Comparison of ENCODE assay signal across 10 mouse cellular contexts in genomic region chr4:63389121-63389886, GRCm38 (mm10). TPM values are rescaled to one million over a fixed set of nuclear protein-coding genes. Genes with fewer than 3 reads are reported as not detected.
A peak's percentile ranks its signal among the peaks of the same experiment; 100 is the strongest.
DNase-seq lines count a peak whose midpoint lies in the region; ATAC-seq lines count a peak whose summit lies in the region.
"Had no signal": no experiment of that assay in that cellular context is flagged by ENCODE, and none has a peak within 500 bp of the region (broad histone marks: within the 10 kb centered on the region; RNA-seq: fewer than 3 reads in every experiment).

No protein-coding gene starts in this region.

- H3K27me3 ChIP-seq in forebrain, embryonic 15.5 days = no peaks in the 10 kb centered on the region
- no peaks in the 10 kb centered on the region for H3K27me3 ChIP-seq in splenic B cell, adult 2 months (ENCODE audit: control insufficient read depth, insufficient read depth, low read length, poor library complexity, severe bottlenecking)

- 4% methylated on average over 8 of the region's 8 CpGs for WGBS in forebrain, embryonic 15.5 days
- WGBS in macrophage (ENCODE audit: missing documents) = 43% methylated on average over 8 of the region's 8 CpGs

- H3K36me3 ChIP-seq in forebrain, embryonic 15.5 days = peaks cover 4% of the 10 kb centered on the region; the same call in 1 of the 2 replicates
- H3K36me3 ChIP-seq in macrophage (ENCODE audit: inconsistent target) = peaks cover 39% of the 10 kb centered on the region
- H3K36me3 ChIP-seq in splenic B cell, adult 2 months (ENCODE audit: control insufficient read depth, insufficient read depth, low read length, poor library complexity, severe bottlenecking) = peaks cover 19% of the 10 kb centered on the region

- H3K4me2 ChIP-seq in forebrain, embryonic 15.5 days (replicated peaks) = peak overlapping the region; percentile 8; the same call in 1 of the 2 replicates

- DNase-seq in cerebellum, postnatal 10 days = peak; percentile 38 to 53
- no peak for DNase-seq in cerebellum, adult 11-12 months
- peak; percentile 74 for DNase-seq in splenic B cell, adult 2 months (ENCODE audit: low read depth, low spot score)
- DNase-seq in left cerebral cortex, adult 8-10 months (ENCODE audit: low spot score in 2 of 2) = no peak
- no peak for DNase-seq in embryo, embryonic 9.5 days (ENCODE audit: extremely low spot score)
- DNase-seq in testis, postnatal 10 days (ENCODE audit: low spot score) = no peak

- H3K9ac ChIP-seq in forebrain, embryonic 15.5 days (replicated peaks) = no peak overlapping the region

- peaks cover 87% of the 10 kb centered on the region for H3K79me2 ChIP-seq in macrophage (ENCODE audit: inconsistent target)

- peaks cover 41% of the 10 kb centered on the region for H3K4me1 ChIP-seq in forebrain, embryonic 15.5 days

- H3K27ac ChIP-seq in forebrain, embryonic 15.5 days (replicated peaks) = peak overlapping the region; percentile 91
- H3K27ac ChIP-seq in macrophage = peak overlapping the region; percentile 71

- H3K9me3 ChIP-seq in forebrain, embryonic 15.5 days = no peaks in the 10 kb centered on the region

- peak; percentile 75 for ATAC-seq in forebrain, embryonic 15.5 days (replicated peaks)

- no peak overlapping the region for H3K4me3 ChIP-seq in forebrain, embryonic 15.5 days
- no peak overlapping the region for H3K4me3 ChIP-seq in macrophage (ENCODE audit: inconsistent target)

RNA-seq across cellular contexts. Expression of gene Akna, which starts 13.8 kb away (rescaled TPM):
- 12.4 and 16.0 TPM in 2 replicates for polyA plus RNA-seq in forebrain, embryonic 15.5 days (2015; fragmentation: Nextera tagmentation; extraction: Ambion mirVana)
- total RNA-seq in macrophage (2018; cell fraction: chromatin; rRNA removed) = 100 to 1,000 TPM; 108 to 877 (median 288) TPM
- total RNA-seq in macrophage (2018; cell fraction: cytosol; rRNA removed) = 100 to 1,000 TPM in 4 of 26 experiments, 10 to 100 TPM in 22; 26.5 to 181 (median 58.8) TPM
- total RNA-seq in macrophage (2018; cell fraction: nucleus; rRNA removed) = 100 to 1,000 TPM in 23 of 26 experiments, 10 to 100 TPM in 3; 76.0 to 478 (median 187) TPM
- polyA plus RNA-seq in macrophage (2018) = 14.8 to 23.1 TPM (median 20.8 TPM) in 3 replicates
- 1 to 10 TPM; 3.6 to 5.3 (median 4.5) TPM for total RNA-seq in left cerebral cortex, adult 8-10 months (2022)

RNA-seq across cellular contexts. Expression of gene Orm2, which starts 27.1 kb away (rescaled TPM):
- polyA plus RNA-seq in forebrain, embryonic 15.5 days (2015; fragmentation: Nextera tagmentation; extraction: Ambion mirVana) = not detected in 2 replicates
- total RNA-seq in macrophage (2018; cell fraction: chromatin; rRNA removed) = not detected
- under 1 TPM in 2 of 26 experiments, not detected in 24; 0.17 to 0.19 TPM for total RNA-seq in macrophage (2018; cell fraction: cytosol; rRNA removed)
- total RNA-seq in macrophage (2018; cell fraction: nucleus; rRNA removed) = not detected
- polyA plus RNA-seq in macrophage (2018) = not detected in 3 replicates
- total RNA-seq in left cerebral cortex, adult 8-10 months (2022) = not detected
- total RNA-seq: layer of hippocampus, postnatal 14 days had no signal
- polyA plus RNA-seq: frontal cortex, adult 2 months had no signal

RNA-seq across cellular contexts. Expression of gene Orm3, which starts 33.3 kb away (rescaled TPM):
- not detected in 2 replicates for polyA plus RNA-seq in forebrain, embryonic 15.5 days (2015; fragmentation: Nextera tagmentation; extraction: Ambion mirVana)
- 1 to 10 TPM in 3 of 26 experiments, not detected in 23; 1.4 to 2.0 (median 1.5) TPM for total RNA-seq in macrophage (2018; cell fraction: chromatin; rRNA removed)
- under 1 TPM in 1 of 26 experiments, not detected in 25; 0.10 TPM for total RNA-seq in macrophage (2018; cell fraction: cytosol; rRNA removed)
- 1 to 10 TPM in 3 of 26 experiments, under 1 TPM in 1, not detected in 22; 0.81 to 2.7 (median 1.6) TPM for total RNA-seq in macrophage (2018; cell fraction: nucleus; rRNA removed)
- not detected in 3 replicates for polyA plus RNA-seq in macrophage (2018)
- not detected for total RNA-seq in left cerebral cortex, adult 8-10 months (2022)
- total RNA-seq: layer of hippocampus, postnatal 14 days had no signal
- polyA plus RNA-seq: frontal cortex, adult 2 months had no signal

RNA-seq across cellular contexts. Expression of gene Orm1, which starts 44.9 kb away (rescaled TPM):
- polyA plus RNA-seq in forebrain, embryonic 15.5 days (2015; fragmentation: Nextera tagmentation; extraction: Ambion mirVana) = not detected in 2 replicates
- not detected for total RNA-seq in macrophage (2018; cell fraction: chromatin; rRNA removed)
- total RNA-seq in macrophage (2018; cell fraction: cytosol; rRNA removed) = 1 to 10 TPM in 4 of 26 experiments, under 1 TPM in 13, not detected in 9; 0.22 to 1.7 (median 0.66) TPM
- 1 to 10 TPM in 4 of 26 experiments, not detected in 22; 1.2 to 2.1 (median 1.6) TPM for total RNA-seq in macrophage (2018; cell fraction: nucleus; rRNA removed)
- polyA plus RNA-seq in macrophage (2018) = 0.36 to 0.41 TPM in 2 of 3 replicates, not detected in the other
- total RNA-seq in left cerebral cortex, adult 8-10 months (2022) = not detected
- total RNA-seq: layer of hippocampus, postnatal 14 days had no signal

Comparison
In these comparisons a context has a peak if more than half of its experiments do, and no peak if none do; other contexts are left out.
1. DNase-seq: peak in cerebellum, postnatal 10 days (2 of 2) and splenic B cell, adult 2 months (single experiment); none in cerebellum, adult 11-12 months (single experiment), left cerebral cortex, adult 8-10 months (0 of 2), embryo, embryonic 9.5 days (single experiment) and testis, postnatal 10 days (single experiment).